Mouse (Mus musculus): ENCODE measurements around the gene Cnmd.

DNA sequence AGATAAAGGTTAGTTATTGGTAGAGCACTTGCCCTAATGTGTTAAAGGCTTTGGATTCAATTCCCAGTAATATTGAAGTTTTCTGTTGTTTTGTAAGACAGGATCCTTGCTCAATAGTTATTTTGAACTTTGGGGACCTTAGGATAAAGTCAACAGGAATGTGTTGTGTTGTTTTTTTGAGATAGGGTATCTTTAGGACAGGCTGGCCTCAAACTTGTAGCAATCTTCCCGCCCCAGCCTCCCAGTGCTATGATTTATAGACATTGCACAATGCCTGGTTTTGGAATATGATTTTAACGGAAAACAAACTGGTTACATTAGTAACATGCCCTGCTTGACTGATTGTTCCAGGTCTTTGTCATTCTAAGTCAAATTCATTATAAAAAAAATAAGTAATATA, 28.8 kb downstream of the Cnmd start:
- TF ChIP-seq TCF12 (IDR thresholded peaks at IDR 0.05; ENCODE audit: low read depth, low read length) (no peak), EP300 (IDR thresholded peaks at IDR 0.05; ENCODE audit: low read depth in 1 of 2, low read length in 2 of 2) (no peak), POLR2A (IDR thresholded peaks at IDR 0.05; ENCODE audit: control insufficient read depth in 1 of 2, insufficient read depth in 1 of 2, low read depth in 1 of 2, low read length in 2 of 2, poor library complexity in 1 of 2) (no peak), CTCF (IDR thresholded peaks at IDR 0.05 in 2 of 3, conservative IDR thresholded peaks at IDR 0.05 in 1 of 3; ENCODE audit: control insufficient read depth in 1 of 3, insufficient read depth in 1 of 3, low read depth in 2 of 3, low read length in 3 of 3, poor library complexity in 1 of 3, severe bottlenecking in 1 of 3) (no peak), RAD21 (IDR thresholded peaks at IDR 0.05; ENCODE audit: low read depth, low read length) (no peak), NELFE (IDR thresholded peaks at IDR 0.05; ENCODE audit: low read depth, low read length) (no peak), ZC3H11A (IDR thresholded peaks at IDR 0.05; ENCODE audit: low read depth, low read length) (no peak), JUND (IDR thresholded peaks at IDR 0.05; ENCODE audit: low read depth, low read length) (no peak), MYC (IDR thresholded peaks at IDR 0.05; ENCODE audit: low read depth, low read length) (no peak), UBTF (IDR thresholded peaks at IDR 0.05; ENCODE audit: borderline replicate concordance, insufficient read depth, low read depth, low read length) (no peak), MAFK (IDR thresholded peaks at IDR 0.05; ENCODE audit: borderline replicate concordance, low read depth, low read length) (no peak), MXI1 (IDR thresholded peaks at IDR 0.05; ENCODE audit: low read depth, low read length) (no peak), MAX (IDR thresholded peaks at IDR 0.05; ENCODE audit: low read length) (no peak)
